Mouse (Mus musculus) bone marrow, adult 2 months (tissue): Measurements from ENCODE around the gene Ntn4.

Experiments used
- CTCF ChIP-seq: fragments of 200-500 bp; IDR thresholded peaks from 2 replicates; pipeline ENCODE4 v1.5.1; 2011; ENCODE audit warnings: low read length, control low read depth; ENCODE audit not compliant: control insufficient read depth, insufficient read depth
- POLR2A ChIP-seq: fragments of 200-500 bp; IDR thresholded peaks from 2 replicates; pipeline ENCODE4 v1.6.1; 2011; ENCODE audit warnings: low read depth, mild to moderate bottlenecking, control low read depth, low read length, borderline replicate concordance; ENCODE audit not compliant: control insufficient read depth

GRCm38 (mm10) chr10:93640953-93641820, 706 bp downstream of the Ntn4 start:
- TF ChIP-seq CTCF (no peak), POLR2A (peak; percentile 19; the same call in 1 of the 2 replicates)
